Mouse (Mus musculus) kidney, embryonic 14.5 days (tissue): Measurements from ENCODE around the gene Ush2a. TPM values are rescaled to one million over a fixed set of nuclear protein-coding genes. Genes with fewer than 3 reads are reported as not detected.

Experiments
- ATAC-seq: fragments of 200-750 bp; cut with Nextera tagmentation; 2 replicates; pipeline ENCODE4 v1.8.0; 2017; ENCODE audit warnings: moderate number of reproducible peaks, mild to moderate bottlenecking, moderate TSS enrichment, moderate library complexity; ENCODE audit not compliant: low FRiP score, low TSS enrichment
- H3K27ac ChIP-seq: fragments of 300-500 bp; sonication (generic); 2 replicates; pipeline ENCODE4 v1.5.1; 2014; ENCODE audit warnings: low read depth, mild to moderate bottlenecking, low read length, moderate library complexity, mixed read lengths
- H3K27me3 ChIP-seq: fragments of 300-500 bp; sonication (generic); 2 replicates; pipeline ENCODE4 v1.6.1; 2014; ENCODE audit warnings: mild to moderate bottlenecking, low read length; ENCODE audit not compliant: control insufficient read depth, insufficient read depth
- H3K36me3 ChIP-seq: fragments of 300-500 bp; sonication (generic); 2 replicates; pipeline ENCODE4 v1.6.1; 2014; ENCODE audit warnings: low read length, mixed read lengths; ENCODE audit not compliant: control insufficient read depth, insufficient read depth
- H3K4me1 ChIP-seq: fragments of 300-500 bp; sonication (generic); 2 replicates; pipeline ENCODE4 v1.6.1; 2014; ENCODE audit warnings: low read length, mixed read lengths; ENCODE audit not compliant: control insufficient read depth, insufficient read depth
- H3K4me2 ChIP-seq: fragments of 300-500 bp; sonication (generic); replicated peaks from 2 replicates; pipeline ENCODE4 v1.6.1; 2014; ENCODE audit warnings: low read depth, mild to moderate bottlenecking, low read length
- H3K4me3 ChIP-seq: fragments of 300-500 bp; sonication (generic); 2 replicates; pipeline ENCODE4 v1.5.1; 2014; ENCODE audit warnings: mild to moderate bottlenecking, low read length
- H3K9ac ChIP-seq: fragments of 300-500 bp; sonication (generic); 2 replicates; pipeline ENCODE4 v1.6.1; 2014; ENCODE audit warnings: low read depth, mild to moderate bottlenecking, low read length, moderate library complexity
- H3K9me3 ChIP-seq: fragments of 300-500 bp; sonication (generic); 2 replicates; pipeline ENCODE4 v1.6.1; 2016; ENCODE audit warnings: low read length; ENCODE audit not compliant: control insufficient read depth
- WGBS: fragments of 180-500 bp; shearing (Covaris S2); extraction: QIAGEN DNeasy Blood & Tissue Kit; methylation state at CpG from one replicate; pipeline ENCODE4 v1.1.7; 2014; 5-methylcytosine and 5-hydroxymethylcytosine counted together
- polyA plus RNA-seq: library from polyadenylated mRNA; unstranded; fragments of >200 nt; fragmentation: Nextera tagmentation; extraction: Ambion mirVana; gene quantifications from 2 replicates; pipeline ENCODE4 v1.2.1, GENCODE M21; 2014

The Ush2a gene
- 0.23 TPM in 1 of 2 replicates, not detected in the other for polyA plus RNA-seq

- Histone ChIP-seq H3K27ac (no peak within 1 kb of the TSS), H3K4me1 (no peaks in the 10 kb centered on the region), H3K4me3 (no peak within 1 kb of the TSS), H3K4me2 (no peak within 1 kb of the TSS), H3K36me3 (no peaks in the 10 kb centered on the region), H3K9ac (no peak within 1 kb of the TSS), H3K27me3 (no peaks in the 10 kb centered on the region), H3K9me3 (no peaks in the 10 kb centered on the region)
- WGBS: 63% methylated on average over 10 of the region's 10 CpGs
- no peak for ATAC-seq
These were observed at the start of gene Ush2a for GRCm38 (mm10) chr1:188261903-188262682. Gene Ush2a (plus strand): TSS chr1:188262023.

- ATAC-seq: no peak; the same call in 1 of the 2 replicates
These were observed 46.8 kb upstream of the Ush2a start for GRCm38 (mm10) chr1:188214885-188215611.

GRCm38 (mm10) chr1:188221226-188221792, 40.5 kb upstream of the Ush2a start:
- H3K4me2 ChIP-seq: no peak overlapping the region

More at GRCm38 (mm10) chr1:188214885-188215611, 46.8 kb upstream of the Ush2a start:
- no peaks in the 10 kb centered on the region for H3K27me3 ChIP-seq
- no peak overlapping the region for H3K4me2 ChIP-seq
- H3K4me3 ChIP-seq: no peak overlapping the region
- H3K9me3 ChIP-seq: no peaks in the 10 kb centered on the region
- no peak overlapping the region for H3K9ac ChIP-seq
- no peaks in the 10 kb centered on the region for H3K36me3 ChIP-seq
- WGBS: 60% methylated on average over 10 of the region's 10 CpGs
- no peak overlapping the region for H3K27ac ChIP-seq
- no peaks in the 10 kb centered on the region for H3K4me1 ChIP-seq

GRCm38 (mm10) chr1:188233036-188233724, 28.6 kb upstream of the Ush2a start:
- H3K4me1 ChIP-seq: no peaks in the 10 kb centered on the region
- H3K27ac ChIP-seq: no peak overlapping the region
- H3K9me3 ChIP-seq: no peaks in the 10 kb centered on the region
- H3K9ac ChIP-seq: no peak overlapping the region
- H3K36me3 ChIP-seq: no peaks in the 10 kb centered on the region
- H3K27me3 ChIP-seq: no peaks in the 10 kb centered on the region
- H3K4me3 ChIP-seq: no peak overlapping the region
- H3K4me2 ChIP-seq: no peak overlapping the region
- 89% methylated on average over 5 of the region's 5 CpGs for WGBS
- ATAC-seq: no peak

More at GRCm38 (mm10) chr1:188221226-188221792, 40.5 kb upstream of the Ush2a start:
- Histone ChIP-seq H3K4me1 (no peaks in the 10 kb centered on the region), H3K27me3 (no peaks in the 10 kb centered on the region), H3K9me3 (no peaks in the 10 kb centered on the region), H3K4me3 (no peak overlapping the region), H3K9ac (no peak overlapping the region), H3K27ac (no peak overlapping the region), H3K36me3 (no peaks in the 10 kb centered on the region)
- no peak for ATAC-seq
- WGBS: 84% methylated on average over 4 of the region's 4 CpGs

- no peak for ATAC-seq
These were observed 23.2 kb upstream of the Ush2a start for GRCm38 (mm10) chr1:188238636-188239035.

DNA sequence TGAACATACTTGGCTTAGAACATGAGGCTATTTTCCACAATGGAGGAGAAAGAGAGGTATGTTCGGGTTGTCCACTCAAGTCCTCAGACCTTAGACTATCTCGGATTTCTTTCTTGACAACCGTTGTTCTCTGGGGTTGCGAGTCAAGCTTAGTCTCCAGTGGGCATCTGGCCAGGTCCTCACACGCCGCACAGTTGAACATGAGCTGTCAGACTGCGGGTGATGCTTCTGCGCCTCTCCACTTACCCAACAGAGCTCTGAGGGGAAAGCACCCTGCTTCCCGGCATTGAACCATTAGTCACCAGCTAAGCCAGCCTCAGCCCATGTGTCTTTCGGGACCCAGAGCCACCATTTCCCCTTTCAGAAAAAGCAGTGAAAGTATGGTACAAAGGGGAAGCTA, 20.1 kb upstream of the Ush2a start:
- WGBS: 89% methylated on average over 10 of the region's 10 CpGs
- ATAC-seq: no peak
- Histone ChIP-seq H3K4me3 (no peak overlapping the region), H3K36me3 (no peaks in the 10 kb centered on the region), H3K27ac (no peak overlapping the region), H3K4me2 (no peak overlapping the region), H3K9ac (no peak overlapping the region), H3K4me1 (no peaks in the 10 kb centered on the region), H3K27me3 (no peaks in the 10 kb centered on the region), H3K9me3 (no peaks in the 10 kb centered on the region)

More at GRCm38 (mm10) chr1:188238636-188239035, 23.2 kb upstream of the Ush2a start:
- Histone ChIP-seq H3K27me3 (no peaks in the 10 kb centered on the region), H3K4me2 (no peak overlapping the region), H3K27ac (no peak overlapping the region), H3K36me3 (no peaks in the 10 kb centered on the region), H3K4me1 (no peaks in the 10 kb centered on the region), H3K9me3 (no peaks in the 10 kb centered on the region), H3K9ac (no peak overlapping the region), H3K4me3 (no peak overlapping the region)

DNA sequence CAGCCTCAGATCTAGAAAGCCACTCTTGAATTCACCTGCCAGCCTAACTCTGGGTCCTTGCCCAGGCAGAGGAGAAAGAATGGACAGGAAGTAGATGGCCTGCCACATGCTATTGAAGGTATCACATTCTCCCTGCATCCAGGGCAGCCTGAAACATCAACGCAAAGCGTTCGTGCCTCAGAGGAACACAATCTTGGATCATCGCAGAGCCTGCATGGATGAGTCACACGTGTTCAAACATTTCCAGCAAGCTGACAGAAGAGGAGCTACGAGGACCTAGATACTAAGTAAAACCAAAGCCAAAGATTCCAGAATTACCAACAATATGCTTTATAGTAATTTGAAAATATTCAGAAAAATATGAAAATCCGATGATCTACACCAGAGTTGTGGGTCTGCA, 4.3 kb upstream of the Ush2a start:
- H3K4me2 ChIP-seq: no peak overlapping the region
- no peak overlapping the region for H3K27ac ChIP-seq
- H3K4me3 ChIP-seq: no peak overlapping the region
- H3K27me3 ChIP-seq: no peaks in the 10 kb centered on the region
- no peak overlapping the region for H3K9ac ChIP-seq
- ATAC-seq: no peak
- no peaks in the 10 kb centered on the region for H3K36me3 ChIP-seq
- WGBS: 84% methylated on average over 7 of the region's 7 CpGs
- H3K9me3 ChIP-seq: peaks cover 3% of the 10 kb centered on the region; the same call in 1 of the 2 replicates
- H3K4me1 ChIP-seq: no peaks in the 10 kb centered on the region

- Histone ChIP-seq H3K4me1 (no peaks in the 10 kb centered on the region), H3K9me3 (no peaks in the 10 kb centered on the region), H3K9ac (no peak overlapping the region), H3K4me2 (no peak overlapping the region), H3K27ac (no peak overlapping the region), H3K4me3 (no peak overlapping the region), H3K27me3 (no peaks in the 10 kb centered on the region), H3K36me3 (no peaks in the 10 kb centered on the region)
- ATAC-seq: no peak
- WGBS: 72% methylated on average over 6 of the region's 6 CpGs
These were observed 1.3 kb upstream of the Ush2a start for GRCm38 (mm10) chr1:188260259-188261107.
